Mouse (Mus musculus) bone marrow macrophage, adult 2 months (primary cell): ENCODE measurements around the gene Lsm7. TPM values are rescaled to one million over a fixed set of nuclear protein-coding genes. Genes with fewer than 3 reads are reported as not detected.
A peak's percentile ranks its signal among the peaks of the same experiment; 100 is the strongest.
"Not testable (repeated sequence)": the region's sequence is repeated elsewhere in the genome, so short reads cannot be mapped to it uniquely, and the experiment has no call there.

Experiments
- H3K27ac ChIP-seq: 2 replicates; pipeline ENCODE4 v1.5.1; 2012; ENCODE audit warnings: low read depth, low read length; ENCODE audit not compliant: insufficient read depth
- H3K4me1 ChIP-seq: 2 replicates; pipeline ENCODE4 v1.6.1; 2012; ENCODE audit warnings: low read length; ENCODE audit not compliant: control insufficient read depth, insufficient read depth
- H3K4me3 ChIP-seq: 2 replicates; pipeline ENCODE4 v1.5.1; 2012; ENCODE audit warnings: mild to moderate bottlenecking, low read length, moderate library complexity; ENCODE audit not compliant: insufficient read depth
- CTCF ChIP-seq: IDR thresholded peaks from 2 replicates; pipeline ENCODE4 v1.5.1; 2012; ENCODE audit warnings: low read depth, mild to moderate bottlenecking, low read length, moderate library complexity
- POLR2A ChIP-seq: IDR thresholded peaks from 2 replicates; pipeline ENCODE4 v1.6.1; 2012; ENCODE audit warnings: mild to moderate bottlenecking, low read depth, low read length, borderline replicate concordance
- polyA plus RNA-seq: library from polyadenylated mRNA; stranded (reverse); fragments of >200 nt; gene quantifications from 2 replicates; pipeline ENCODE4 v1.2.4, GENCODE M21; 2012; ENCODE audit not compliant: missing spikeins, insufficient read depth, insufficient read length

Lsm7 gene
- polyA plus RNA-seq, 1 experiment: 49.7 TPM

GRCm38 (mm10) chr10:80841685-80842084 lies 13.3 kb downstream of the Lsm7 start:
- TF ChIP-seq CTCF (no peak), POLR2A (no peak)
- Histone ChIP-seq H3K4me1 (peaks cover 17% of the 10 kb centered on the region), H3K27ac (no peak overlapping the region), H3K4me3 (no peak overlapping the region)

- Histone ChIP-seq H3K4me3 (no peak overlapping the region), H3K4me1 (peaks cover 17% of the 10 kb centered on the region), H3K27ac (no peak overlapping the region)
- TF ChIP-seq CTCF: no peak
- no peak for TF ChIP-seq POLR2A
Observed at GRCm38 (mm10) chr10:80839848-80840247, 15.2 kb downstream of the Lsm7 start.

GRCm38 (mm10) chr10:80838346-80838912 lies 16.6 kb downstream of the Lsm7 start:
- TF ChIP-seq CTCF: no peak
- TF ChIP-seq POLR2A: no peak
- peaks cover 17% of the 10 kb centered on the region for H3K4me1 ChIP-seq

GRCm38 (mm10) chr10:80837827-80838226 lies 17.2 kb downstream of the Lsm7 start:
- no peak overlapping the region for H3K27ac ChIP-seq
- H3K4me3 ChIP-seq: no peak overlapping the region
- TF ChIP-seq POLR2A (no peak), CTCF (no peak)
- H3K4me1 ChIP-seq: peaks cover 17% of the 10 kb centered on the region

More at GRCm38 (mm10) chr10:80838346-80838912, 16.6 kb downstream of the Lsm7 start:
- Histone ChIP-seq H3K27ac (no peak overlapping the region), H3K4me3 (no peak overlapping the region)

GRCm38 (mm10) chr10:80836949-80837379 lies 18.0 kb downstream of the Lsm7 start:
- Histone ChIP-seq H3K4me1 (peaks cover 17% of the 10 kb centered on the region), H3K4me3 (no peak overlapping the region), H3K27ac (no peak overlapping the region)
- TF ChIP-seq POLR2A (no peak), CTCF (no peak)

- no peak overlapping the region for H3K4me3 ChIP-seq
- TF ChIP-seq CTCF (no peak), POLR2A (no peak)
- peaks cover 17% of the 10 kb centered on the region for H3K4me1 ChIP-seq
- no peak overlapping the region for H3K27ac ChIP-seq
Observed at GRCm38 (mm10) chr10:80835617-80836016, 19.4 kb downstream of the Lsm7 start.

- no peak overlapping the region for H3K27ac ChIP-seq
- no peak for TF ChIP-seq POLR2A
- no peak for TF ChIP-seq CTCF
- no peaks in the 10 kb centered on the region for H3K4me1 ChIP-seq
- H3K4me3 ChIP-seq: no peak overlapping the region
Observed at GRCm38 (mm10) chr10:80832818-80833217, 22.2 kb downstream of the Lsm7 start.

- Histone ChIP-seq H3K4me3 (no peak overlapping the region), H3K27ac (no peak overlapping the region), H3K4me1 (no peaks in the 10 kb centered on the region)
- TF ChIP-seq POLR2A (no peak), CTCF (no peak)
Observed at GRCm38 (mm10) chr10:80831136-80831535, 23.9 kb downstream of the Lsm7 start.

- no peak overlapping the region for H3K27ac ChIP-seq
- TF ChIP-seq POLR2A: no peak
- TF ChIP-seq CTCF: no peak
- no peak overlapping the region for H3K4me3 ChIP-seq
- H3K4me1 ChIP-seq: peaks cover 5% of the 10 kb centered on the region
Observed at GRCm38 (mm10) chr10:80829359-80830278, 25.4 kb downstream of the Lsm7 start.

GRCm38 (mm10) chr10:80828587-80828986 lies 26.4 kb downstream of the Lsm7 start:
- Histone ChIP-seq H3K4me1 (peaks cover 12% of the 10 kb centered on the region), H3K4me3 (peak overlapping the region; percentile 67; the same call in 1 of the 2 replicates)
- not testable (repeated sequence) for H3K27ac ChIP-seq
